Mouse (Mus musculus): ENCODE results near the gene Efna4. TPM values are rescaled to one million over a fixed set of nuclear protein-coding genes. Genes with fewer than 3 reads are reported as not detected.

Efna4 gene
- polyA plus RNA-seq, 1 experiment from 2014 or later = 28.7 TPM

GRCm38 (mm10) chr3:89379388-89380131, 41.7 kb upstream of the Efna4 start:
- Histone ChIP-seq H3K27ac (no peak overlapping the region), H3K36me3 (replicated peaks) (peaks cover 14% of the 10 kb centered on the region), H3K27me3 (ENCODE audit: poor library complexity, severe bottlenecking) (0 out of 2 replicates have a peak, but pooled peaks cover 4% of the 10 kb centered on the region), H3K9me3 (no peaks in the 10 kb centered on the region), H3K4me1 (peaks cover 30% of the 10 kb centered on the region), H3K4me3 (peak overlapping the region; percentile 67; the same call in 1 of the 2 replicates)
- no peak for DNase-seq (ENCODE audit: extremely low spot score, low spot score)
- 89% methylated on average over 31 of the region's 31 CpGs for WGBS

- Histone ChIP-seq H3K4me1 (peaks cover 24% of the 10 kb centered on the region), H3K36me3 (replicated peaks) (peaks cover 14% of the 10 kb centered on the region), H3K27ac (peak overlapping the region; percentile 94), H3K4me3 (peak overlapping the region; percentile 67), H3K9me3 (no peaks in the 10 kb centered on the region), H3K27me3 (ENCODE audit: poor library complexity, severe bottlenecking) (no peaks in the 10 kb centered on the region)
- WGBS = under 1% methylated on average over 29 of the region's 29 CpGs
- peak; percentile 88 for DNase-seq (ENCODE audit: extremely low spot score, low spot score)
Measured at GRCm38 (mm10) chr3:89378394-89379067, 40.7 kb upstream of the Efna4 start.

- 73% methylated on average over 4 of the region's 4 CpGs for WGBS
- Histone ChIP-seq H3K4me1 (peaks cover 29% of the 10 kb centered on the region), H3K27ac (0 out of 2 replicates have a peak overlapping the region, but pooled peaks have one; percentile 94), H3K36me3 (replicated peaks) (peaks cover 14% of the 10 kb centered on the region), H3K27me3 (ENCODE audit: poor library complexity, severe bottlenecking) (no peaks in the 10 kb centered on the region), H3K9me3 (no peaks in the 10 kb centered on the region), H3K4me3 (peak overlapping the region; percentile 67)
- DNase-seq (ENCODE audit: extremely low spot score, low spot score) = no peak
Measured at GRCm38 (mm10) chr3:89377831-89378230, 40.0 kb upstream of the Efna4 start.

- no peak for DNase-seq (ENCODE audit: extremely low spot score, low spot score)
- H3K4me1 ChIP-seq = peaks cover 18% of the 10 kb centered on the region
- WGBS = 50% methylated on average over 5 of the region's 5 CpGs
Measured at GRCm38 (mm10) chr3:89373581-89374231, 35.9 kb upstream of the Efna4 start.

DNA sequence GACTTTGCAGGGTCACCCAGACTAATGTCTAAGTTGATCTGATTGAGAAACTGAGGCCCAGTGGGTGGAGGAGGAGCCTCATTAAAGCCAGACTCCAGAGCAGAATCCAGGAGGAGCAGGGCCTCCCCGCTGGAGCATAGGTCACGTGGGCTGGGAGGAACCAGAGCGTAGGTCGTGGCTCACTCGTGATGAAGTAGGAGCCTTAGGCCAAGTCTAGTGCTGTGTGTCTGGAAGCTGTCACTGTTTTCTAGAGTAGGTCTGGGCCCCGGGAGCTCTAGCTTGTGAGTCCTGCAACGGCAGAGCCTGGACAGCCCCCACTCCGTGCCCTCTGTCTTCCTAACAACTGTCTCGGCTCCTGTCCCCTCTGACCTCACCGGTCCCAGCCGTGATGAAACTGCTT, 29.5 kb upstream of the Efna4 start:
- H3K4me1 ChIP-seq = peaks cover 23% of the 10 kb centered on the region
- 79% methylated on average over 11 of the region's 11 CpGs for WGBS
- H3K27me3 ChIP-seq (ENCODE audit: poor library complexity, severe bottlenecking) = peaks cover 15% of the 10 kb centered on the region; the same call in 1 of the 2 replicates
- no peaks in the 10 kb centered on the region for H3K9me3 ChIP-seq
- no peak overlapping the region for H3K4me3 ChIP-seq
- H3K36me3 ChIP-seq (replicated peaks) = no peaks in the 10 kb centered on the region
- DNase-seq (ENCODE audit: extremely low spot score, low spot score) = no peak
- no peak overlapping the region; the same call in 1 of the 2 replicates for H3K27ac ChIP-seq

More at GRCm38 (mm10) chr3:89373581-89374231, 35.9 kb upstream of the Efna4 start:
- H3K27me3 ChIP-seq (ENCODE audit: poor library complexity, severe bottlenecking) = no peaks in the 10 kb centered on the region
- no peaks in the 10 kb centered on the region for H3K36me3 ChIP-seq (replicated peaks)
- H3K4me3 ChIP-seq = no peak overlapping the region
- no peak overlapping the region for H3K27ac ChIP-seq
- H3K9me3 ChIP-seq = no peaks in the 10 kb centered on the region

- Histone ChIP-seq H3K36me3 (replicated peaks) (no peaks in the 10 kb centered on the region), H3K4me1 (peaks cover 23% of the 10 kb centered on the region), H3K9me3 (no peaks in the 10 kb centered on the region), H3K4me3 (no peak overlapping the region), H3K27me3 (ENCODE audit: poor library complexity, severe bottlenecking) (peaks cover 15% of the 10 kb centered on the region; the same call in 1 of the 2 replicates), H3K27ac (peak overlapping the region; percentile 12; the same call in 1 of the 2 replicates)
- no peak for DNase-seq (ENCODE audit: extremely low spot score, low spot score)
- 78% methylated on average over 20 of the region's 20 CpGs for WGBS
Measured at GRCm38 (mm10) chr3:89365486-89366414, 27.9 kb upstream of the Efna4 start.

DNA sequence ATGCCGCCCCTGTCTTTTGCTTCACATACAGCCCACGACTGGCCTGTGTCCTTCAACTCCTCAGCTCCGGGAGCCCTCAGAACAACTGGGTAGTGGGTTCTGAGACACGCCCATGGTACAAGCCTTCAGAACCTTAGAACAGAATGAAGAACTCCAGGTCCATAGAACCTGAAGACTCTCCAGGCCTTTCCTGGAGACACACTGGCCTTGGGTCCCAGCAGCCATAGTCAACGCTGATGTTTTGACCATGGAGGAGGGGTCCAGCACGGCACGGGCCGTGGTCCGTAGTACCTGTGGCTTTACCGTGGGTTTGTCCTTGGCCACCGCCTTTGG, 27.3 kb upstream of the Efna4 start, which contains the start of gene Dcst1:
Gene Dcst1, minus strand, starts transcription at position 101 of the 333 bp plus-strand sequence.
- peaks cover 23% of the 10 kb centered on the region for H3K4me1 ChIP-seq
- peaks cover 15% of the 10 kb centered on the region; the same call in 1 of the 2 replicates for H3K27me3 ChIP-seq (ENCODE audit: poor library complexity, severe bottlenecking)
- H3K27ac ChIP-seq = peak within 1 kb of the TSS; percentile 12; the same call in 1 of the 2 replicates
- WGBS = 88% methylated on average over 11 of the region's 11 CpGs
- no peaks in the 10 kb centered on the region for H3K9me3 ChIP-seq
- DNase-seq (ENCODE audit: extremely low spot score, low spot score) = no peak
- no peak within 1 kb of the TSS for H3K4me3 ChIP-seq
- no peaks in the 10 kb centered on the region for H3K36me3 ChIP-seq (replicated peaks)

- H3K27me3 ChIP-seq (ENCODE audit: poor library complexity, severe bottlenecking) = peaks cover 15% of the 10 kb centered on the region; the same call in 1 of the 2 replicates
- 64% methylated on average over 8 of the region's 8 CpGs for WGBS
- 0 out of 2 replicates have a peak overlapping the region, but pooled peaks have one; percentile 12 for H3K27ac ChIP-seq
- H3K9me3 ChIP-seq = no peaks in the 10 kb centered on the region
- H3K4me1 ChIP-seq = peaks cover 23% of the 10 kb centered on the region
- no peak overlapping the region for H3K4me3 ChIP-seq
- H3K36me3 ChIP-seq (replicated peaks) = no peaks in the 10 kb centered on the region
- no peak for DNase-seq (ENCODE audit: extremely low spot score, low spot score)
Measured at GRCm38 (mm10) chr3:89364631-89365030, 26.8 kb upstream of the Efna4 start.

DNA sequence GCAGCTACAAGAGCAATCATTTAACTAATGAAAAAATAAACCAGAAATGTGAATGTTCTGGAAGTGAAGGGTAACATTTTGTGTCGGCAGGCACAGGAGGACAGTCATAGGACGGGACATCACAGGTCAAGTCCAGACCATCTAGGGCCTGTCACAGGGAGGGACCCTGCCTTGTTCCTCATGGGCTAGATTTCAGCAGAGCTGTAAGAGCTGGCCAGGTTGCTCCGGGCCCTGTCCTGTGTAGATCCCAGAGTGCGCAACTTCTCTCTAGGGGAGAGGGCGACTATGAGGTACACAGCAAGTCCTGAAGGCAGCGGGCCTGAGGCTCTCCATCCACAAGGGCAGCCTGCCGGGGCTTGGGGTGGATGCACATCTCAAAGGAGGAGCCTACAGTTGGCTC, 23.8 kb upstream of the Efna4 start, which contains the start of gene Dcst2:
Gene Dcst2, plus strand, starts transcription at position 301 of the 400 bp plus-strand sequence.
- peaks cover 21% of the 10 kb centered on the region; the same call in 1 of the 2 replicates for H3K27me3 ChIP-seq (ENCODE audit: poor library complexity, severe bottlenecking)
- no peak within 1 kb of the TSS for H3K4me3 ChIP-seq
- H3K9me3 ChIP-seq = no peaks in the 10 kb centered on the region
- DNase-seq (ENCODE audit: extremely low spot score, low spot score) = no peak
- H3K27ac ChIP-seq = no peak within 1 kb of the TSS
- H3K36me3 ChIP-seq (replicated peaks) = no peaks in the 10 kb centered on the region
- 87% methylated on average over 7 of the region's 7 CpGs for WGBS
- H3K4me1 ChIP-seq = peaks cover 17% of the 10 kb centered on the region

DNA sequence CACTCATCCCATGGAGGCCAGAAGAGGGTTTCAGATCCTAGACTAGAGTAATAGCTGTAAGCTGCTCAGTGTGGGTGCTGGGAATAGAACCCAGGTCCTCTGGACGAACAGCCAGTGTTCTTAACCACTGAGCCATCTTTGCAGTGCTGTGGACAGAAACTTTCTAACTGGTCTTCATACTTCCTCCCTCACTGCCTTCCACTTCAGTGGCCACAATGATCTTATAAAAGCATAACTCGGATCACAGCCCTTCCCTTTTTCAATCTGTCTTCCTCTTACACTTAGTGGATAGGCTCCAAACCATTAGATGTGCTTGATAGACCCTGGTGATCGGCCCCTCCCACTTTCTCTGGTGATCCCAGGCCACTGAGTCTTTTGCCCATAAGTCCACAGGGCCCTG, 22.4 kb upstream of the Efna4 start:
- H3K27ac ChIP-seq = no peak overlapping the region
- H3K36me3 ChIP-seq (replicated peaks) = no peaks in the 10 kb centered on the region

DNA sequence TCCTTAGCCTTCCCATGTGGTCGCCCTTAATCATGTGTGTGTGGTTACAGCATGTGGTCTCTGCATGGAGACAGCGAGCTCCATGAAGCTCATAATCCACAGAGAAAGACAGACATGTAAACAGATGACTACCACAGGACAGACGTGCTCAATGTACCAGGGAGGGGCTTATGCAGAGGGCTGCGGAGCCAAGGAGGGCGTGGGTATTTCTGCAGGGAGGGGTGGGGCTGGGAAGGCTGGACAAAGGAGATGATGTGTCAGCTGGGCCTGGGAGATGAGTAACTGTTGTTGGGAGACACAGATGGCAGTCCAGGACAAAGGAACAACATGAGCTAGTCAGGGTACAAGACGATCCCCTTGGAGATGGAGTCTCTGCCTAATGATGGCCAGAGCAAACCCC, 21.8 kb upstream of the Efna4 start:
- no peak overlapping the region for H3K4me3 ChIP-seq
- 85% methylated on average over 6 of the region's 6 CpGs for WGBS
- peaks cover 23% of the 10 kb centered on the region; the same call in 1 of the 2 replicates for H3K27me3 ChIP-seq (ENCODE audit: poor library complexity, severe bottlenecking)
- no peaks in the 10 kb centered on the region for H3K36me3 ChIP-seq (replicated peaks)
- no peaks in the 10 kb centered on the region for H3K9me3 ChIP-seq
- DNase-seq (ENCODE audit: extremely low spot score, low spot score) = no peak
- H3K27ac ChIP-seq = no peak overlapping the region
- peaks cover 11% of the 10 kb centered on the region for H3K4me1 ChIP-seq

More for the DNA sequence above, 22.4 kb upstream of the Efna4 start:
- no peak for DNase-seq (ENCODE audit: extremely low spot score, low spot score)
- 85% methylated on average over 3 of the region's 3 CpGs for WGBS
- Histone ChIP-seq H3K9me3 (no peaks in the 10 kb centered on the region), H3K4me1 (peaks cover 11% of the 10 kb centered on the region), H3K27me3 (ENCODE audit: poor library complexity, severe bottlenecking) (peaks cover 27% of the 10 kb centered on the region; the same call in 1 of the 2 replicates), H3K4me3 (no peak overlapping the region)

All from forebrain, embryonic 10.5 days (tissue).